Mouse (Mus musculus) forebrain, postnatal 0 days (tissue): ENCODE measurements at regions not wholly inside any gene's neighbourhood (a gene's known extent, or its start where the extent isn't known, plus 50 kb on each side); places are given as distances from the start of the nearest gene placed in this dataset.

Source experiments
- ATAC-seq: fragments of 200-750 bp; cut with Nextera tagmentation; 2 replicates; pipeline ENCODE4 v1.8.0; 2017; ENCODE audit warnings: mild to moderate bottlenecking, moderate library complexity
- DNase-seq: peaks from one replicate; pipeline ENCODE4 v3.0.0-alpha.2; 2015
- H3K27ac ChIP-seq: fragments of 300-500 bp; sonication (generic); 2 replicates; pipeline ENCODE4 v1.5.1; 2014; ENCODE audit warnings: low read depth, mild to moderate bottlenecking, antibody characterized with exemption, low read length, moderate library complexity, mixed read lengths
- H3K27me3 ChIP-seq: fragments of 300-500 bp; sonication (generic); 2 replicates; pipeline ENCODE4 v1.6.1; 2014; ENCODE audit warnings: mild to moderate bottlenecking, low read length, mixed read lengths; ENCODE audit not compliant: insufficient read depth
- H3K36me3 ChIP-seq: fragments of 300-500 bp; sonication (generic); 2 replicates; pipeline ENCODE4 v1.6.1; 2014; ENCODE audit warnings: mild to moderate bottlenecking, moderate library complexity; ENCODE audit not compliant: insufficient read depth
- H3K4me1 ChIP-seq: fragments of 300-500 bp; sonication (generic); 2 replicates; pipeline ENCODE4 v1.6.1; 2014; ENCODE audit warnings: antibody characterized with exemption; ENCODE audit not compliant: insufficient read depth
- H3K4me2 ChIP-seq: fragments of 300-500 bp; sonication (generic); 2 replicates; pipeline ENCODE4 v1.6.1; 2014; ENCODE audit warnings: low read depth, mild to moderate bottlenecking, moderate library complexity
- H3K4me3 ChIP-seq: fragments of 300-500 bp; sonication (generic); 2 replicates; pipeline ENCODE4 v1.5.1; 2014; ENCODE audit warnings: low read depth, low read length, mixed read lengths
- H3K9ac ChIP-seq: fragments of 300-500 bp; sonication (generic); 2 replicates; pipeline ENCODE4 v1.6.1; 2014; ENCODE audit warnings: mild to moderate bottlenecking
- H3K9me3 ChIP-seq: fragments of 300-500 bp; sonication (generic); 2 replicates; pipeline ENCODE4 v1.6.1; 2016; ENCODE audit warnings: low read length
- CTCF ChIP-seq: sonication (generic); IDR thresholded peaks from 2 replicates; pipeline ENCODE4 v1.5.1; 2016; ENCODE audit warnings: antibody characterized with exemption, control low read depth, low read depth
- WGBS: fragments of 180-500 bp; shearing (Covaris S2); extraction: QIAGEN DNeasy Blood & Tissue Kit; methylation state at CpG from one replicate; pipeline ENCODE4 v1.1.7; 2014; 5-methylcytosine and 5-hydroxymethylcytosine counted together

DNA sequence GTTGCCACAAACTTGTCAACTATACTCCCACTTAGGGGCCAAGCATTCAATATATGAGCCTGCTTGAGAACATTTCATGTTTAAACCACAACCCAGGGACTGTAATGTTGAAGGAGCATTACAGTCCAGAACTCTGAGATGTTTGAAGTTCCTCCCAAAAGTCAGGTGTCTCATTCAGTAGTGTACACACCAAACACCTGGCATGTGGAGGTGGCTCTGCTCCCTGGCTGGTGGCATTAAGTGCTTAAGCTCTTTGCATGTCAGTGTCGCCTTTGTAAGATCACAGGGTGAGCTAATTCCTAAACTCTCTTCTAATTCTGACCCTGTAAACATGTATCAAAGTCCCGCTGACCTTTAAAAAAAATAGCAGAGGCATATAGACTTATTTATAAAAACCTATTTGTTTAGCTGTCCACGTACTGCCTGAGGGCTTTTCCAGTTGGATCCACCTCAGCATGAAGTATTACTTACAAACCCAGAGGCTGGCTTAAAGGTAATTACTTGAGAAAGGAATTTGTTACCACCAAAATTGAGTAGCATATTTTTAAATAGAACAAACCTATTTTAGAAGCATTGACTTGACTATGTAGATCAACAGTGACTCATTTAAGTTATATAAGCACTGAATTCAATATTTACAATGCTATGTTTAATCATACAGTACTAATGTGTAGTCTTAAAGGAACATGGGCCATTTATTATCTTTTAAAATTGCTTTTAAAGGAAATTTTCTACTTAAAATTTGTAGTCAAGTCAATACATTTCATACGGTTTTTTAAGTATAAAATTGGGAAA lies 276.3 kb upstream of the Fermt1 start:
- ATAC-seq (no peak), DNase-seq (no peak)
- no peak for TF ChIP-seq CTCF
- no peaks in the 10 kb centered on the region for H3K4me1 ChIP-seq
- no peaks in the 10 kb centered on the region for H3K27me3 ChIP-seq
- no peak overlapping the region for H3K9ac ChIP-seq
- no peaks in the 10 kb centered on the region for H3K36me3 ChIP-seq
- H3K4me2 ChIP-seq, result no peak overlapping the region
- no peak overlapping the region for H3K4me3 ChIP-seq
- H3K9me3 ChIP-seq, result no peaks in the 10 kb centered on the region
- 63% methylated on average over 4 of the region's 4 CpGs for WGBS
- H3K27ac ChIP-seq, result no peak overlapping the region

DNA sequence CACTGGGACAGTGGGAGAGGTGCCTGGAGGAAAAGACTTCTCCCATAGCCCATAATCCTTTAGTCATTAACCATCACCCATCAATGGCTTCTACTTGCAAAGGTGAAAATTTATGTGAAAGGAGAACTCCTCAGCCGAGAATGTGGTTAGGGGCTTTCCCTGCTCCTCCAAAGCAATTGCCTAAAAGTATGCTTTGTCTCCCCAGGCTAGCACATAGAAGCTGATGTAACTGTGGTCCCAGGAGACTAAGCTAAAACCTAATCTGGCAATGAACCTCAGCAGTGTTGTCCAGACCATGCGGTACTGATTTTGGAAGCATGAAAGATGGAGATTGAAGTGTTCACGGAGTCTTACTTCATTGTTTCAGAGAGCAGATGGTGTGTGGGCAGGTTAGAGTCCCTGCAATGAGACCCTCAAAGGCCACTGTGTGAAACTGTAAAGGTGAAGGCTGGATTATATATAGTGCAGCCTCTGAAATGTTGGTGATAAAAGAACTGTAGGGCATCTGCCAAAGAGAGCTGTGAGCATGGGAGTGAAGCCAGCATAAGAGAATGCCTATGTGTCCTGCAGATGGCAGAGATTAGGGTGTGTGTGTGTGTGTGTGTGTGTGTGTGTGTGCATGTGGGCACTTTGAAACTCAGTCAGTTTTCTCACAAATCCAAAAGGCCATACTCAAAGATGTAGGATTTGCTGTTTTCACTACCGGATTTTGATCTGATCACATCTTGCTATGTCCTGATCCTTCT lies 289.6 kb upstream of the Fermt1 start:
- Histone ChIP-seq H3K4me2 (no peak overlapping the region), H3K9ac (no peak overlapping the region), H3K9me3 (no peaks in the 10 kb centered on the region), H3K4me1 (no peaks in the 10 kb centered on the region), H3K27ac (no peak overlapping the region), H3K27me3 (no peaks in the 10 kb centered on the region), H3K4me3 (no peak overlapping the region), H3K36me3 (no peaks in the 10 kb centered on the region)
- ATAC-seq, result peak; percentile 34; the same call in 1 of the 2 replicates
- TF ChIP-seq CTCF, result no peak
- 63% methylated on average over 4 of the region's 4 CpGs for WGBS
- peak; percentile 11 for DNase-seq

DNA sequence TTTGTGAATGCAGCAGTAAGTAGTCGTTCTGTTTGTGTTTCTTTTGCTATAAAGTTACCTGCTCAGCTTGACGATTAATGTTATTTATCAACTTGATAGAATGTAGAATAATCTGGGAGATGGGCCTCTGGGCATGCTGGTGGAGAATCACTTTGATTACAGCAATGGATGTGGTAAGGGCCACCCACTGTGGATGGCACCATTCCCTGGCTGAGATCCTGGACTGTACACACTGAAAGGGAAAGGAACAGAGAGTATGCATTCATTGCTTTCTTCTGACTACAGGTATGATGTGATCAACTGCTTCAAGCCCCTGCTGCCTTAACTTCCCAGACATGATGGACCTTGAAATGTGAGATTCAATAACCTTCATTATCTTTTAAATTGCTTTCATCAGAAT lies 299.8 kb upstream of the Bmp2 start:
- no peak for ATAC-seq
- Histone ChIP-seq H3K27me3 (no peaks in the 10 kb centered on the region), H3K4me3 (no peak overlapping the region), H3K9me3 (no peaks in the 10 kb centered on the region), H3K4me1 (no peaks in the 10 kb centered on the region), H3K4me2 (no peak overlapping the region), H3K27ac (no peak overlapping the region), H3K36me3 (no peaks in the 10 kb centered on the region), H3K9ac (no peak overlapping the region)
- no peak for DNase-seq
- WGBS, result 80% methylated on average over 2 of the region's 2 CpGs
- no peak for TF ChIP-seq CTCF

DNA sequence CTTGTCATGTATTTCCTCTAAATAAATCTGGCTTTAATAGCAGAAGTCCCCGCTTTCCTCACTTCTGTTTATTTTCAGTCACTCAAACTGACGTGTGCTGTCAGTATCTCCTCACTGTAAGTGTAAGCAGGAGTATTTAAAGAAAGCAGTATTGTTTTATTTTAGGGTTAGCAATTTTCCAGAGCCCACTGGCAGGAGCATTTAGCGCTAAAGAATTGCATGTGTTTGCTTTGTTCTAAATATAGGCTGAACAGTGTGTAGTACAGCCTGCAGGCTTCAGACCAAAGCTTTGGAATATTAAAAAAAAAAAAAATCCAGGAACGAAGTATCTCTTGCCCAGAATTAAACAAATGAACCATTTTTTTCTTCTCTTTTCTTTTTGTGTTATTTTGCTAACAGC lies 277.5 kb upstream of the Bmp2 start:
- no peak for TF ChIP-seq CTCF
- Histone ChIP-seq H3K9me3 (no peaks in the 10 kb centered on the region), H3K27ac (no peak overlapping the region), H3K4me2 (no peak overlapping the region), H3K4me3 (no peak overlapping the region), H3K9ac (no peak overlapping the region), H3K4me1 (no peaks in the 10 kb centered on the region; the same call in 1 of the 2 replicates), H3K36me3 (no peaks in the 10 kb centered on the region), H3K27me3 (no peaks in the 10 kb centered on the region)
- DNase-seq, result no peak
- peak; percentile 65 for ATAC-seq
- 25% methylated on average over 4 of the region's 4 CpGs for WGBS

DNA sequence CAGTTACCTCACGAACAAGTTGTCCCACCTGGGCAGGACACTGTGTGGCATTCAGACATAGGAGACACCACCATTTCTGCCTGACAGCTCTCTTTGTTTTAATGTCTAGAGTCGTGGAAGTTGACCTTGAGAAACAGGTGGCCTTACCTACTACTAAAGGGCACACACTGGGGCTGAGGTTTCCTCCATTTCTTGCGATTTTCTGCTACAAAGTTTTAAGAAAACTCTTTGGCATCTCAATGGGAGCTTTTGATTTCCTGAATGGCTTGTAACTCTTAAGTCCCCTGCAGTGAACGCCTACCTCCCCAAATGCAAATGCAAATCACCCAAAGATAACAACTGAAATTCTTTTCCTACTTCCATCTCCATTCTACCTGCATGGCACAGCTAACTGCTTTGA lies 273.4 kb upstream of the Bmp2 start:
- DNase-seq, result no peak
- H3K27me3 ChIP-seq, result no peaks in the 10 kb centered on the region
- no peak for ATAC-seq
- no peaks in the 10 kb centered on the region for H3K36me3 ChIP-seq
- no peak overlapping the region for H3K27ac ChIP-seq
- H3K9ac ChIP-seq, result no peak overlapping the region
- WGBS, result 56% methylated on average over 4 of the region's 4 CpGs
- H3K4me1 ChIP-seq, result no peaks in the 10 kb centered on the region; the same call in 1 of the 2 replicates
- no peak overlapping the region for H3K4me3 ChIP-seq
- no peak overlapping the region for H3K4me2 ChIP-seq
- TF ChIP-seq CTCF, result no peak
- H3K9me3 ChIP-seq, result no peaks in the 10 kb centered on the region

DNA sequence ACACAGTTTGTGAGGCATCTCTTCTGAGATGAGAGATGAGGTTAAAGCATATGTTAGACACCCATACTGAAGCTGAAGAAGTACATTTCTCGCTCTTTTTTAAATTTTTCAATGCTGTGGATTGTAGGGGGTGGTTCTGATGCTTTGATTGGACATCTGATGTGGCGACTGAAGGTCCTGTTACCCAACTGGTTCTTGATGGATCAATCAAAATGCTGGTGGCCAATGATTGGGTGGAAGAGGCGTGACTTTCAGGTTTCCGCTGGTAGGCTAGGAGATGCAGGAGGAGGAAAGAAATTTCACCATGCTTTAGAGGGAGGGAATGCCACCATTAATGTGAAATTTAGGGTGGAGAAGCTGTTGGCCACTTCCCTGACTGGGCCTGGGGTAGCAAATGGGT lies 272.7 kb upstream of the Bmp2 start:
- Histone ChIP-seq H3K4me3 (no peak overlapping the region), H3K36me3 (no peaks in the 10 kb centered on the region), H3K9me3 (no peaks in the 10 kb centered on the region), H3K27me3 (no peaks in the 10 kb centered on the region), H3K9ac (no peak overlapping the region), H3K4me2 (no peak overlapping the region), H3K4me1 (no peaks in the 10 kb centered on the region; the same call in 1 of the 2 replicates), H3K27ac (no peak overlapping the region)
- WGBS, result 93% methylated on average over 4 of the region's 4 CpGs
- ATAC-seq, result no peak
- no peak for TF ChIP-seq CTCF
- no peak for DNase-seq

DNA sequence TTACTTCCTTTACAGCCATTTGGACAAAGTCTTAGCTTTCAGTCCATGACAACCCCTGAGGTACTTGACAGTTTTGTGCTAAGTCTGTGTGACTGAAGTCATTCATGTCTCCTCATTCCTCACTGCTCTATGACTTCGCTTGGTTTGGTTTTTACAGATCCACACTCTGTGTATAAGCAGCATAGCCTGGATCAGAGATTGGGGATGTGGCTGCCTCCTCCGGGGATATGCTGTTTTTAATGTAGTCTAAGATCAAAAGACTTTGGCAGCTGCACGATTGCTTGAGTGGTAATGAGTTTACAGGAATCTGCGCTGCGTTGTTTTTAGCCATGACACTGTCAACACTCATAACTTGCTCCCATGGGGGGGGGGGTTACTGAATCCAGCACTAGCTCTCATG lies 269.3 kb upstream of the Bmp2 start:
- TF ChIP-seq CTCF, result no peak
- no peak overlapping the region for H3K27ac ChIP-seq
- no peaks in the 10 kb centered on the region for H3K9me3 ChIP-seq
- H3K36me3 ChIP-seq, result no peaks in the 10 kb centered on the region
- H3K27me3 ChIP-seq, result no peaks in the 10 kb centered on the region
- WGBS, result 30% methylated on average over 5 of the region's 5 CpGs
- H3K4me1 ChIP-seq, result no peaks in the 10 kb centered on the region
- no peak overlapping the region for H3K4me3 ChIP-seq
- DNase-seq (peak; percentile 51), ATAC-seq (peak; percentile 89)
- no peak overlapping the region for H3K4me2 ChIP-seq
- H3K9ac ChIP-seq, result no peak overlapping the region
